Mouse (Mus musculus): ENCODE data around the gene Natd1.
"Not testable (repeated sequence)": the region's sequence is repeated elsewhere in the genome, so short reads cannot be mapped to it uniquely, and the experiment has no call there.

Gene Natd1

DNA sequence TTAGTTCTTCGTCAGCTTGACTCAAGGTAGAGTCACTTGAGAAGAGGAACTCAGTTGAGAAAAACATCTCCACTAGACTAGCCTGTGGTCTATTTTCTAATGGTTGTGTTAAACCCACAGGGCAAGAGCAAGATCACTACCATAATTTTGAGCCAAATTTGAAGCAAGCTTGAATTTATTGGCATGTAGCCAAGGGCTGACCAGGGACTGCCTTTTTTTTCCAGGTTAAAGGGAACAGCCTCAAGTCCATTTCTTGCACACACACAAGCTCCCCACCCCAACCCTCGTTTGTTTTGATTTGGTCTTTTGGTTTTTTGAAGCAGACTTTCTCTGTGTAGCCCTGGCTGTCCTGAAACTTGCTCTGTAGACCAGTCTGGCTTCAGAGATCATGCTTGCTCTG lies 24.7 kb downstream of the Natd1 start:
- DNase-seq (ENCODE audit: low spot score in 2 of 2), result no peak

DNA sequence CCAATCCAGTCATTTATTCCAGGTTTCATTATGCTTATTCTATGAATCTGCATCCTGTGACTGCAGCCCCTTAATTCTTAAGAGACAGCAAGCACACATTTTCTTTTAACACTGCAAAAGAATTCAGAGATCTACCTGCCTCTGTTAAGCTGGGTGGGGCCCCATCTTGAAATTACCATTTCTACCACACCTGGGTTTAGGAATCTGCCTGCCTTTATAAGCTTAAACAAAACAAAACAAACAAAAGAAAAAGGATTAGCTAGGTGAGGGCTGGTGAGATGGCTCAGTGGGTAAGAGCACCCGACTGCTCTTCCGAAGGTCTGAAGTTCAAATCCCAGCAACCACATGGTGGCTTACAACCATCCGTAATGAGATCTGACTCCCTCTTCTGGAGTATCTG lies 27.6 kb downstream of the Natd1 start:
- DNase-seq (ENCODE audit: low spot score in 2 of 2), result not testable (repeated sequence)

DNA sequence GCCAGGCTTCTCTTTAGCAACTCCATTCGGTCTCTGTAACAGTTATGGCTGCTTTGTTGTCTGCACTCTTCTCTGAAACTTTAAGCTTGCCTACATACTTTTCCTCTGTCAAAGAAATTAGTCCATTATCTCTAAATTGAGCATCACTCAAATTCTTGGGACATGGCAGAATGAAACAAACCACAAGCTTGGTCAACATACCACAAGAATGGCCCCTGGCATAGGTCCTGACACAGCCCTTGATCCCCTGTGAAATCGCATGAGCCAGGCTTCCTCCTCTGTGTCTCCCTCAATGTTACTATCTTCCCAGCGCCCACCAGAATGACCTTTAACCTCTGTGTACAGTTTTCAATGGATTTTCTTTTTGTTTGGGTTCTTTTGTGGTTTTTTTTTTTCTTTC lies 32.2 kb downstream of the Natd1 start:
- DNase-seq (ENCODE audit: low spot score in 2 of 2), result no peak

DNA sequence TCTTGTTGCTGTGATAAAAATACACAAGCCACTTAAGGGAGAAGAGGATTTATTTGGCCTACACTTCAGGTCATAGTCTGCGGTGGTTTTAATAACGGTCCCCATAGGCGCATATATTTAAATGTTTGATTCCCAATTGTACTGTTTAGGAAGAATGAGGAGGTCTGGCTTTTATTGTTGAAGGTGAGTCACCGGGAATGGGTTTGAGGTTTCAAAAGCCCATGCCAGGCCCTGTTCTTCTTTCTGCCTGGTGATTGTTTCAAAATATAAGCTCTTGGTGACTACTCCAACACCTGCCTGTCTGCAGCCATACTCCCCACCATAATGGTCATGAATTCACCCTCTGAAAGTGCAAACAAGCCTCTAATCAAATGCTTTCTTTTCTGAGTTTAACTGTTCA lies 34.0 kb downstream of the Natd1 start:
- no peak for DNase-seq (ENCODE audit: low spot score in 2 of 2)

DNA sequence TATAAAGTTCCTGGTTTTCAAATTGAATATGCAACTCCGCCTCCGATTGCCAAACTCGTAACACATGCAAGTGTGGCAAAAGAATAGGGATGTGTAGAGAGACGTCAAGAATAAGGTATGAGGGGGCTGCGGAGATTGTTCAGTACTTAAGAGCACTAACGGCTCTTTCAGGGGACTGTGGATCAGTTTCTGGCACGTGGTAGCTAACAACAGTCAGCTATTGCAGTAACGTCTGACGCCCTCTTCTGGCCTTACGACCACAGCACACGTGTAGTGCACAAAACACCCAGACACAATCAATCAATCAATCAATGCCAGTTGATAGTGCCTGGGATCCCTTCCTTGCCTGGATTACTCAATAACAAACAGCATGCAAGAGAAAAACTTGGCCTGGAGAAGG lies 35.1 kb downstream of the Natd1 start:
- peak in 1 of 2 experiments; percentile 51 for DNase-seq (ENCODE audit: low spot score in 2 of 2)

DNA sequence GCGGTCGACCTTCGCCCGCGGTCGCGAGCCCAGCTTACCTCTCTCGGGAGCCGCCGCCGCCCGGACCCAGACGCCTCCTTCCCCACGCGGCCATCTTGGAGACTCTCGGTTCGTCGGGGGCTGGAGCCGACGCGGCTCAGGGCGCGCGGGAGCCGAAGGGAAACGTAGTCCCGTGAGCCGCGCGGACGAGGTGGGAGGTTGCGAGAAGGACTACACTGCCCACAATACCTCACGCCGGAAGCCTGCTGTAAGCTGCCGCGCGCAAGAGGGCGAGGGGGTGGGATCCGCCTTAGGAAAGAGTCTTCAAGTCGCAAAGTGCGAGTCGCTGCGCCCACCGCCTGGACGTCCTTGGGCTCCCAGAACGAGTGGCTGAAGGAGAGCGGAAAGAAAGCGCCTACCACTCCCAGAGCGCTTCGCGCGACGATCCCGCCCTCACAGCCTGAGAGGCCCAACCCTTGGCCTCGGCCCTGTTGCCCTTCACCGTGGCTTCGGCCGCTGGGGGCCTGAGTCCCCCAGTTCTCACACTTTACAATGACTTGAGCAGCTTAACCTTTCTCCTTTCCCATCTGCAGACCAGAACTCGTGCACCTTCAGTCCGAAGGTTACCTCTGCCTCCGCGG lies 35.8 kb downstream of the Natd1 start, which contains the start of gene Tmem11:
Tmem11 (minus strand) TSS at position 598 of the 620 bp plus-strand sequence.
- peak; percentile 75 to 93 for DNase-seq (ENCODE audit: low spot score in 2 of 2)

DNA sequence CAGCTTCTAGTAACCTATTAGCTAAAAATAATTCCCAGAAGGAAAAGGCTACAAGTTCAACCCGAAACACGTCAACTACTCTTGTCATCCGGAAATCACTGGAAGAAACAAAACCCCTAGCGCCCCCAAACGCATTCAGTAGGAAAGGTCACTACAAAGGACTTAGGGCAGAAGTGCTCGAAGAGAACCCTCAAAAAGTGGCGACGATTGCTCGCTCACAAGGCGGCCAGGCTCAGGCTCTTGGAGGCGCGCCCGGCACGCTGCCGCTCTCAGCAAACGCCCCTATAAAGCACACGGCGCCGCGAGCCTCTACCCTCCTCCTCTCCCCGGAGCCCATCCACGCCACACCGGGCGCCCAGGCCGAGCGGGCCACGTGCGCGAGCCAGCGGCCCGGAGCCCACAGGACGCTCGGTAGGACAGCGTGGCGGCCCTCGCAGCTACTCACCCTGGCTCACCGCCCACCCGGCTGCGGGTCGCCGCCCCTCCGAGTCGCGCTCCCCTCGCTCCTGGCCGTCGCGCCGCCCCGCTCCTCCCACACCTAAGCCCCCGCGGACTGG lies 36.4 kb downstream of the Natd1 start:
- DNase-seq (ENCODE audit: low spot score in 2 of 2), result no peak

DNA sequence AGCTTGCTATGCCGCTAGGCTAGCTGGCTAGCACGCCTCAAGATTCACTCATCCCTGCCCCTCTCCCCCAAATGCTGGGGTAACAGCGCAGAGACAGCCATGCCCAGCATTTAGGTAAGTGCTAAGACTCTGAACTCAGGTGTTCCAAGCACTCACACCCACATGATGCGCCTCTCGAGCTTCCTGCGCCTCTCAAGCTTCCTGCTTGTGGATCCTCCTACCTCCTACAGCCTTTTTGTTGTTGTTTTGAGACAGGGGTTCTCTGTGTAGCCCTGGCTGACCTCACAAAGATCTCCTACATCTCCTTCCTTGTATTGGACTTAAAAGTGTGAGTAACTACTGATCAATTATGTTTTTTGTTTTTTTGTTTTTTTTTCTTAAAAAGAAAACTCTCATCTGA lies 41.4 kb downstream of the Natd1 start:
- no peak for DNase-seq (ENCODE audit: low spot score in 2 of 2)

DNA sequence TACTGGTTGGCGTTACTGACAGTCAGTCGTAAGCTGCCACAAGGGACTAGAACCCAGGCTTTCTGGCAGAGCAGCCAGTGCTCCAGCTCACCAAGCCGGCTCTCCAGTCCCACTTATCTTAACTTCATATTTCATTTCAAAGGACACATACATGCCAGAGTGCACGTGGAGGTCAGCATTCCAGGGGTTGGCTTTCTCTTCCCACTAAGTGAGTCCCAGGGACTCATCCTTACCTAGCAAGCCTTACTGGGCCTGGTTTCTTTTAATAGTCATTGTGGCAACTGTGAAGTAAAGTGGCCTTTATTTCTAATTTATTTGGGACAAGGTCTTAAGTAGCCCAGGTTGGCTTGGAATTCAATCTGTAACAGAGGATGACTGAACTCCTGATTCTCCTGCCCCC lies 43.1 kb downstream of the Natd1 start:
- no peak for DNase-seq (ENCODE audit: low spot score in 2 of 2)

DNA sequence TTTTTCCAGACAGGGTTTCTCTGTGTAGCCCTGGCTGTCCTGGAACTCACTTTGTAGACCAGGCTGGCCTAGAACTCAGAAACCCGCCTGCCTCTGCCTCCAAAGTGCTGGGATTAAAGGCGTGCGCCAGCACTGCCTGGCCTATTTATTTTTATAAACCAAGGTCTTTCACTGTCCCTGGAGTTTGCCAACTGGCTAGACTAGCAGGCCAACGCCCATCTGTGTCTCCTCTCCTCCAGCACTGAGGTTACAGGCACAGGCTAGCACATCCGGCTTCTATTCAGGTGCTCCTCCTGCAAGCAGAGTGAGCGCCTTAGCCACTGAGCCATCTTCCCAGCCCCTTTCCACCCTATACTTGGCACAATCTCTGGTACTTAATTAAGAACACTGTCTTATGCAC lies 45.1 kb downstream of the Natd1 start:
- not testable (repeated sequence) for DNase-seq (ENCODE audit: low spot score in 2 of 2)

DNA sequence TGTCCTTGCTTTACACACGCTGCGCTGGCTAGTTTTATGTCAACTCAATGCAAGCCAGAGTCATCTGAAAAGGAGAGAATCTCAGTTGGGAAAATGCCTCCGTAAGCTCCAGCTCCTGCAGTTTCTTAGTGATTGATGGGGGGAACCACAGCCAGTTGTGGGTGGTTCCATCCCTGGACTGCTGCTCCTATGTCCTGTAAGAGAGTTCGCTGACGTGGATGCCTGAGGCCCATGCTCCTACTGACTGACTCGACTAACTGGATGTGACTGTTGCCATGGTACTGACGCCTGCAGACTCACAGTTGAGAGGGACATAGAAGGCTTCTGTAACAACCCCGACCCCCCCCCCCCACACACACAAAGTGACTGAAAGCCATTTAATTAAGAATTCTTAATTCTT lies 46.6 kb downstream of the Natd1 start:
- no peak for DNase-seq (ENCODE audit: low spot score in 2 of 2)

DNA sequence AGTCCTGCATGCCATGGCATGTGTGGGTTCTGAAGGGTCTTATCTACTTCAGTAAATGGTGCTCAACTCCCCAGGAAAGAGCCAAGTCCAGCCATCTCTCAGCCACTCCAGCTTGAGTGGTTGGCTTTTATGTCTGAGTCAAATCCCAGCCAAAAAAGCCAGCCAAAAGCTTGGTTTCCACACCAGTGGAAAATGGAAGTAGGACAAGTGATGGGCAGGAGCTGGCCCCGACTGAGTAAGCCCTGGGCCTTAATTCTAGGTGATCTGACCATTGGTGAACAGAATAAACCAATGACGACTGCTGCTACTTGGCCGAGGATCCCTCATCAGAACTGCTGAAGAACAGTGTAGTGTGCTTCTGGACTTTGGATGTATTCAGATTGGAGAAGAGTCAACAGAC lies 47.1 kb downstream of the Natd1 start:
- DNase-seq (ENCODE audit: low spot score in 2 of 2), result no peak

DNA sequence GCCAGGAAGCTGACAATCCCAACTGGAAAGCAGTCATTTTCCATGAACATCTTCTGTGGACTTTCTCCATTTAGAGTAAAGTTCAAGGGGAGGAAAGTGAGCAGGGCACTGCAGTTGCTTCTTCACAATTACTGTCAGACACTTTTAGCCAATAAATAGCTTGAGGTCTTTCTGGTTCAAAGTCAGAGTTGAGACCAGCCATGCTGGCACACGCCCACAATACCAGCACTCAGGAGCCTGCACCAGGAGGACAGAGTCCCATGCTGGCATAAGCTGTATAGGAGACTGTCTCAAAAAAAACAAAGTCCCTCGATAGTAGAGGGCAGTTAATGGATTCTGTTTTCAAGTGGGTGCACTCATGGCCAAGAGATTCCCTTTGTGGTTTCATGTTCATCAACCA lies 48.5 kb downstream of the Natd1 start:
- no peak for DNase-seq (ENCODE audit: low spot score in 2 of 2)

DNA sequence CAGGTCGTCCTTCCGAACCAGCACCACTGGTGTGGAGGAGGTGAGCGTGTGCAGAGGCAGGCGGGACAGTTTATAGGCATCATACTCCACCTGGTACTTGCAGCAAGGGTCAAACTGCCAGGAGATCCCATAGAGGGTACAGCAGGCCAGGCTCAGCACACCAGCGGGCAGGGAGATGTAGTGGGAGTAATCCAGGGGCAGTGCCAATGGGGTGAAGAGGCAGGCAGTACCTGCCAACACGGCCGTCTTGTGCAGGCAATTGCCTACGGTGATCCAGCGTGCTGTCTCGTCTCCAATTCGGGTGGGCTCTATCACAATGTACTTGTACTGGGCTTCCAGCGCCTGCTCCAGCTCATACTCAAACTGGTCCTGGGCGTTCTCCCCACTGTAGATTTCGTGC lies 49.6 kb downstream of the Natd1 start:
- no peak for DNase-seq (ENCODE audit: low spot score in 2 of 2)

DNA sequence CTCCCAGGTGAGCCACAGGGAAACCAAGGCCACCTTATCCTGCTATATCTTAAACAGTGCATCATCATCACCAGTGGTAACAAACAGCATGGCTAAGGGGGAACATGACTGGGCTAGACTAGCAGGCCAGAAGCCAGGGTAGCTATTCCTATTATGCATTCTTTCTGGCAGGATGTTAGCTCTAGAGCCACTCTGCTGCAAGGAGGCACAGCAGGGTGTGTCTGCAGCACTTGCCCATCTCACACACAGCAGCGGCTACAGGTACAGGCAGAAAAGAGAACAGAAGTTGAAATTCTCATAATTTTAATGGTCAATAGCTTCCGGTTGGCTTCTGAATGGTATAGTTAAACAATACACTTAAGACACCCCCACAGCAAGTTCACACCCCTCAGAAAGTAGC lies 50.4 kb downstream of the Natd1 start:
- DNase-seq (ENCODE audit: low spot score in 2 of 2), result no peak

DNA sequence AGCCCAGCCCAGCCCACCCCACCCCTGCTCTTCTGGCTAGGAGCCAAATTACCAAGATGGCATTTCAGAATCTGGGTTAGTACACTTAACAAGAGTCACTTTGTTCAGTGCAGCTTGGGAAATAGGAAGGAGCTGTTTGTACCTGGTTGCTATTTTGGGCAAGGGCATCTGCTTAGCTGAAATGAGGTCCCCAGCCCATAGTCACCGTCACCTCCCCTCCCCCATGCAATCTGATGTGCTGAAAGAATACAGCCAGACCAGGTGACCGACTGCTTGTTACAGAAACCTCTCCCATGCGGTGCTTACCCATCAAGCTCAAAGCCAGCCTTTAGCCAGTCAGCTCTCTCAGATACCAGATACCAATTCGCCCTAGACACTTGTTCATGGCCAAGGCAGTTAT lies 51.4 kb downstream of the Natd1 start:
- DNase-seq (ENCODE audit: low spot score in 2 of 2), result peak in 1 of 2 experiments; percentile 10

DNA sequence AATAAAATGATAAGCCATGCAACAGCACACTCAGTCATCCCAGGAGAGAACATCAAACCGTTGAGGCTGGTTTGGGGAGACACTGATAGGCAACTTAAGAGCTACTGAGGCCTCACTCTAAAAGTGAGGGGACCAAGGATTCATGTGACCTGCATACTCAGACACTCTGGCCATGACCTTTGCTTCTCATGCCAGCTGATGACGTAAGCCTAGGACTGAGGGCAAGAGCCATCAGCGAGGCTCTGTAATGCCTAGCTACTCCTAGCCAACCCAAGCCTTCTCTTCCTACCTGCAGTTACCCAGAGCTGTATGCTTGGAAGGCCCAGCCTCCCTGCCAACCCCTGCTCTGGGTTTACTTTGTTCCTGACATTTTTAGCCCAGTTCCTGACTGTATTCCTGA lies 52.6 kb downstream of the Natd1 start:
- no peak for DNase-seq (ENCODE audit: low spot score in 2 of 2)

DNA sequence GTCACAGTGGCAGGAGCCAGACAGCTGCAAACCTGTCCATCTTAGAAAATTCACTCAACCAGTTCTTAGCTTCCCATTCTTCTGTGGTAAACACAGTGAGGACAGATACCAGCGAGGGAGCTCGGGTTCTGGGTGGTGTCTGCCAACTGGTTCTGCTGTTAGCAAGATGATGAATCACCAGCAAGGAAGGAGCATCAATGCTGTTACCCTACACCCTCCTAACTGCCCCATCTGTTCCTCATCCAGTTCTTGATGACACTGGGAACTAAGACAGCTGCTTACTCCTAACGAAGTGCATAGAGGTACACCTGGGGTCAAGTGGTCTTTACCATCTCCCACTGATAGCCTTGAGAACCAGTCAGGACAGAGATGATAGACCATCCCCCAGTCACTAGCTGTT lies 58.0 kb downstream of the Natd1 start:
- no peak for DNase-seq (ENCODE audit: low spot score in 2 of 2)
